Mouse (Mus musculus) liver, embryonic 16.5 days (tissue): Measurements from ENCODE around the gene Gucy1b1. TPM values are rescaled to one million over a fixed set of nuclear protein-coding genes. Genes with fewer than 3 reads are reported as not detected.

Source experiments
- ATAC-seq: fragments of 200-750 bp; cut with Nextera tagmentation; 2 replicates; pipeline ENCODE4 v1.8.0; 2017; ENCODE audit warnings: low read depth, mild to moderate bottlenecking, moderate number of reproducible peaks, moderate library complexity
- H3K27ac ChIP-seq: fragments of 300-500 bp; sonication (generic); 2 replicates; pipeline ENCODE4 v1.5.1; 2014; ENCODE audit warnings: mild to moderate bottlenecking, low read length
- H3K27me3 ChIP-seq: fragments of 300-500 bp; sonication (generic); 2 replicates; pipeline ENCODE4 v1.6.1; 2014; ENCODE audit warnings: low read depth, low read length, mixed read lengths; ENCODE audit not compliant: control insufficient read depth, insufficient read depth
- H3K36me3 ChIP-seq: fragments of 300-500 bp; sonication (generic); 2 replicates; pipeline ENCODE4 v1.6.1; 2014; ENCODE audit warnings: mild to moderate bottlenecking; ENCODE audit not compliant: control insufficient read depth, insufficient read depth
- H3K4me1 ChIP-seq: fragments of 300-500 bp; sonication (generic); 2 replicates; pipeline ENCODE4 v1.6.1; 2014; ENCODE audit warnings: low read depth, low read length, mixed read lengths; ENCODE audit not compliant: control insufficient read depth
- H3K4me2 ChIP-seq: fragments of 300-500 bp; sonication (generic); 2 replicates; pipeline ENCODE4 v1.6.1; 2014; ENCODE audit warnings: low read depth, low read length, mixed read lengths
- H3K4me3 ChIP-seq: fragments of 300-500 bp; sonication (generic); 2 replicates; pipeline ENCODE4 v1.5.1; 2014; ENCODE audit warnings: low read depth, mild to moderate bottlenecking, low read length
- H3K9ac ChIP-seq: fragments of 300-500 bp; sonication (generic); 2 replicates; pipeline ENCODE4 v1.6.1; 2014; ENCODE audit warnings: low read depth, low read length
- H3K9me3 ChIP-seq: fragments of 300-500 bp; sonication (generic); replicated peaks from 2 replicates; pipeline ENCODE4 v1.6.1; 2016; ENCODE audit warnings: low read length; ENCODE audit not compliant: control insufficient read depth
- WGBS: fragments of 180-500 bp; shearing (Covaris S2); extraction: QIAGEN DNeasy Blood & Tissue Kit; methylation state at CpG from one replicate; pipeline ENCODE4 v1.1.7; 2014; ENCODE audit not compliant: insufficient replicate concordance; 5-methylcytosine and 5-hydroxymethylcytosine counted together
- polyA plus RNA-seq: library from polyadenylated mRNA; unstranded; fragments of >200 nt; fragmentation: Nextera tagmentation; extraction: Ambion mirVana; gene quantifications from 2 replicates; pipeline ENCODE4 v1.2.1, GENCODE M21; 2015

The Gucy1b1 gene
- polyA plus RNA-seq, 1 experiment from 2014 or later, result 6.5 TPM

DNA sequence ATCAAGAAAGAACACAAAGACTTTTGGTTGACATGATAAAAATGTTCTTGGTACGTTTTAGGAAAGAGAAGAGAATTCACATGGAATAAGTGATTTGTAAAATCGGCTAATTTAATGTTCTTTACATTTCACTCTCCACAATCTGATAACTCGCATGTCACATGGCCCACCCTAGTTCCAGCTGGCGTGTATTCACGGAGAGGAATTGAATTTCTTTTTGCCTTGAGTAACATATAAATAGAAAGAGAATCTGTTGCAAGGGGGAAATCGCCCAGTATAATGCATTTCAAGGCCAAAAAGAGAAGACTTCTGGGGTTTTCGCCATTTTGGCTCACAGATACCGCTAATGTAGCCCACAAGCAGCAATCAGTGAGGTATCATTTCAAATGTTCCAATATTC, 28.4 kb downstream of the Gucy1b1 start:
- Histone ChIP-seq H3K4me2 (no peak overlapping the region), H3K4me1 (no peaks in the 10 kb centered on the region), H3K27me3 (no peaks in the 10 kb centered on the region), H3K9me3 (no peaks in the 10 kb centered on the region), H3K36me3 (no peaks in the 10 kb centered on the region), H3K4me3 (no peak overlapping the region), H3K9ac (no peak overlapping the region), H3K27ac (no peak overlapping the region)
- 63% methylated on average over 8 of the region's 8 CpGs for WGBS
- no peak for ATAC-seq

GRCm38 (mm10) chr3:82044902-82045301, 29.6 kb downstream of the Gucy1b1 start:
- Histone ChIP-seq H3K27me3 (no peaks in the 10 kb centered on the region), H3K36me3 (no peaks in the 10 kb centered on the region), H3K9me3 (no peaks in the 10 kb centered on the region), H3K4me1 (no peaks in the 10 kb centered on the region), H3K27ac (no peak overlapping the region), H3K4me2 (no peak overlapping the region), H3K9ac (no peak overlapping the region), H3K4me3 (no peak overlapping the region)
- no peak for ATAC-seq
- WGBS, result 64% methylated on average over 5 of the region's 5 CpGs

- H3K4me1 ChIP-seq, result no peaks in the 10 kb centered on the region
- H3K27me3 ChIP-seq, result no peaks in the 10 kb centered on the region
- no peak overlapping the region for H3K4me2 ChIP-seq
- H3K9ac ChIP-seq, result no peak overlapping the region
- no peak overlapping the region for H3K4me3 ChIP-seq
- H3K27ac ChIP-seq, result no peak overlapping the region
- WGBS, result 67% methylated on average over 6 of the region's 6 CpGs
- H3K36me3 ChIP-seq, result no peaks in the 10 kb centered on the region
- no peak for ATAC-seq
- no peaks in the 10 kb centered on the region for H3K9me3 ChIP-seq
These were observed 30.8 kb downstream of the Gucy1b1 start for GRCm38 (mm10) chr3:82043676-82044075.

DNA sequence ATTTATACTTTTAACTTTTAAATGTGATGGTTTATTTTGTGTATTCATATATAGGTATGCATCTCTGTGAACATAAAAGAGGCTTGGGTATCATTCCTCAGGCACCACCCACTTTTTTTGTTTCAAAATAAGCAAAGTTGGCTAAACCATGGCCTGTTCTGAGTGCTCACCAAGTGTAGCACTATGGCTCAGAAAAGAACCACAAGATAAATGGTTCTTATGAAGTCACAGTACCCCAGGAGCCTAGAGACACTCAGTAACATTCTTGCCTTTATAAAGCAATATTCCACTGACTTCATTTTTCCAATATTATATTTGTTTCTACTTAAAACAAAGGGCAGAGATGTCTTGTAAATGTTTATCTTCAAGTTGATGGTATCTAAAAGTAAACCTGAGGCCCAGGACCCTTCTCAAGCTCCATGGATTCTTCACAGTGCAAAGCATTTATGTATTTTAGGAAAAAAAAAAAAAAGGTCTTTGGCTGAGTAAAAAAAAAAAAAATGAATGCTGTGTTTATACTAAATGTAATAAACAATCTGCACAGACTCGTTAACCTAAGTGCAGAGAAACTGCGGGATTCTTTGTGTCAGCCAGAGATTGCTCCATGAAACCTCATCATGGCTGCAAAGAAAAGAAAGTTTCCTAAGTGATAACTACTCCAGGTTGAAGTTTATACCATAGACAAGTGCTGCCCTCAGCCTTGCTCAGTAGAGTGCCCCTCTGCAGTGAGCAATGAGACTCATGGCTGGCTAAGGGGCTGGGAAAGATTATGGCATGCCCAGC, 38.0 kb downstream of the Gucy1b1 start:
- Histone ChIP-seq H3K4me1 (no peaks in the 10 kb centered on the region), H3K36me3 (no peaks in the 10 kb centered on the region), H3K4me3 (no peak overlapping the region), H3K27me3 (no peaks in the 10 kb centered on the region), H3K27ac (no peak overlapping the region), H3K9ac (no peak overlapping the region), H3K4me2 (no peak overlapping the region), H3K9me3 (no peaks in the 10 kb centered on the region)
- ATAC-seq, result no peak
- 64% methylated on average over 2 of the region's 2 CpGs for WGBS

- no peak overlapping the region for H3K4me2 ChIP-seq
- H3K4me3 ChIP-seq, result no peak overlapping the region
- H3K27ac ChIP-seq, result no peak overlapping the region
- no peaks in the 10 kb centered on the region for H3K27me3 ChIP-seq
- 35% methylated on average over 1 of the region's 1 CpGs for WGBS
- no peaks in the 10 kb centered on the region for H3K9me3 ChIP-seq
- H3K9ac ChIP-seq, result no peak overlapping the region
- H3K4me1 ChIP-seq, result no peaks in the 10 kb centered on the region
- H3K36me3 ChIP-seq, result no peaks in the 10 kb centered on the region
- no peak for ATAC-seq
These were observed 44.3 kb downstream of the Gucy1b1 start for GRCm38 (mm10) chr3:82030008-82030748.

- no peak for ATAC-seq
- no peaks in the 10 kb centered on the region for H3K36me3 ChIP-seq
- no peak overlapping the region for H3K4me2 ChIP-seq
- H3K27me3 ChIP-seq, result no peaks in the 10 kb centered on the region
- no peak overlapping the region for H3K4me3 ChIP-seq
- H3K4me1 ChIP-seq, result no peaks in the 10 kb centered on the region
- H3K27ac ChIP-seq, result no peak overlapping the region
- 2% methylated on average over 3 of the region's 3 CpGs for WGBS
- H3K9me3 ChIP-seq, result no peaks in the 10 kb centered on the region
- no peak overlapping the region for H3K9ac ChIP-seq
These were observed 45.3 kb downstream of the Gucy1b1 start for GRCm38 (mm10) chr3:82029229-82029628.

DNA sequence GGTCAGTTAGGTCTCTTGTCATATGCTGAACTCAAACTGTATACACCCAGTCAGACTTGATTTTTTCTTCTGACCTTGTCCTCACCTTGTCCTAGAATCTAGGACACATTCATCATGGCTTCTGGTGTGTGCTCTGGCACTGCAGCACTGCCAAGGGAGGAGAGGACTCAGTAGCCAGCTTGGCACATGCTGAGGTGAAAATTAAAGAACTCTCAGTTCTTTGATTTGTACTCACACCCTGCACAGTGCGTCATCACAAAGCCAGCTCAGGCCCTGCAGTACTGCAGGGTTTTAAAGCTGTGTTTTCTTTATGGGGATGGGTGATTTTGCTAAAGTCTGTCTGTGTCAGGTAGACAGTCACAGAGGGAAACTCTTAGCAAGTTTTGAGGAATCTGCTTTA, 47.2 kb downstream of the Gucy1b1 start:
- 67% methylated on average over 1 of the region's 1 CpGs for WGBS
- Histone ChIP-seq H3K4me1 (no peaks in the 10 kb centered on the region), H3K36me3 (no peaks in the 10 kb centered on the region)

GRCm38 (mm10) chr3:82023065-82023464, 51.4 kb downstream of the Gucy1b1 start:
- no peaks in the 10 kb centered on the region for H3K27me3 ChIP-seq
- H3K4me1 ChIP-seq, result no peaks in the 10 kb centered on the region
- H3K9ac ChIP-seq, result no peak overlapping the region
- H3K27ac ChIP-seq, result no peak overlapping the region
- H3K36me3 ChIP-seq, result no peaks in the 10 kb centered on the region
- no peak for ATAC-seq
- H3K9me3 ChIP-seq, result no peaks in the 10 kb centered on the region
- no peak overlapping the region for H3K4me2 ChIP-seq
- no peak overlapping the region for H3K4me3 ChIP-seq
- WGBS, result 58% methylated on average over 3 of the region's 3 CpGs

More for the DNA sequence above, 47.2 kb downstream of the Gucy1b1 start:
- no peak overlapping the region for H3K4me3 ChIP-seq
- no peaks in the 10 kb centered on the region for H3K9me3 ChIP-seq
- no peak overlapping the region for H3K9ac ChIP-seq
- no peak overlapping the region for H3K27ac ChIP-seq
- no peak overlapping the region for H3K4me2 ChIP-seq
- no peaks in the 10 kb centered on the region for H3K27me3 ChIP-seq
- ATAC-seq, result no peak

DNA sequence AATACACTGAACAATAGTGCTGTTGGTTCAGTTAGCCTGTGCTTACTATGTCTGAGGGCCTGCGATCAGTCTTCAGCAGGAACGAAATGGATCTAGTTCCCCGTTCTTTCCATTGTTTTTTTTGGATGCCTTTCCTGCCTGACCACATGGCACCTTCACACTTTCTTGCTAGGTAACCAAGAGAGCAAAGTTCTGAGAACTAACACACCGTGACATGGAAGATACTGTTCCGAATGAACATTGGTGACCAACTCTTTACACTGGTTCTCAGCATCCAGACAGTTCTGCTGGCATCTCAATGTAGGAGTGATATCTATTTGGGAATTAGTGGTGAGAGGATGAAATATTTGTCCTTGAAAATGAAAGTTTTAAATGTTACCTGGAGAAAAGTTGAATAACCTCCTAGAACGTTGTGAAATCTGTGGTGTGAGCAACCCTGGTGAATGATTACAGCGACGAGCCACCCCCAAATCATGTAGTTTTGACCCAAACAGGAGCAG, 52.0 kb downstream of the Gucy1b1 start:
- H3K4me2 ChIP-seq, result no peak overlapping the region
- H3K9me3 ChIP-seq, result no peaks in the 10 kb centered on the region
- H3K4me1 ChIP-seq, result no peaks in the 10 kb centered on the region
- H3K27ac ChIP-seq, result no peak overlapping the region
- H3K36me3 ChIP-seq, result no peaks in the 10 kb centered on the region
- H3K4me3 ChIP-seq, result no peak overlapping the region
- H3K27me3 ChIP-seq, result no peaks in the 10 kb centered on the region
- 62% methylated on average over 8 of the region's 8 CpGs for WGBS
- no peak overlapping the region for H3K9ac ChIP-seq
- ATAC-seq, result no peak
